Mouse (Mus musculus) limb, embryonic 14.5 days (tissue): ENCODE results near the gene Coa7. TPM values are rescaled to one million over a fixed set of nuclear protein-coding genes. Genes with fewer than 3 reads are reported as not detected.

Experiments used
- ATAC-seq: fragments of 200-750 bp; cut with Nextera tagmentation; 2 replicates; pipeline ENCODE4 v1.8.0; 2017; ENCODE audit warnings: low read depth, moderate number of reproducible peaks, moderate TSS enrichment; ENCODE audit not compliant: low FRiP score
- DNase-seq: peaks from one replicate; pipeline ENCODE4 v3.0.0-alpha.2; 2015; ENCODE audit warnings: low spot score
- H3K27ac ChIP-seq: fragments of 300-500 bp; sonication (generic); replicated peaks from 2 replicates; pipeline ENCODE4 v1.5.1; 2014; ENCODE audit warnings: low read depth, mild to moderate bottlenecking, low read length, moderate library complexity, mixed read lengths
- H3K27me3 ChIP-seq: fragments of 300-500 bp; sonication (generic); 2 replicates; pipeline ENCODE4 v1.6.1; 2014; ENCODE audit warnings: low read length, mixed read lengths; ENCODE audit not compliant: control insufficient read depth, insufficient read depth
- H3K36me3 ChIP-seq: fragments of 300-500 bp; sonication (generic); 2 replicates; pipeline ENCODE4 v1.6.1; 2014; ENCODE audit warnings: mild to moderate bottlenecking, low read length, moderate library complexity, mixed read lengths; ENCODE audit not compliant: control insufficient read depth, insufficient read depth
- H3K4me1 ChIP-seq: fragments of 300-500 bp; sonication (generic); 2 replicates; pipeline ENCODE4 v1.6.1; 2014; ENCODE audit warnings: antibody characterized with exemption, low read length, mixed read lengths; ENCODE audit not compliant: control insufficient read depth, insufficient read depth
- H3K4me2 ChIP-seq: fragments of 300-500 bp; sonication (generic); replicated peaks from 2 replicates; pipeline ENCODE4 v1.6.1; 2014; ENCODE audit warnings: low read depth, mild to moderate bottlenecking, low read length, moderate library complexity; ENCODE audit not compliant: severe bottlenecking
- H3K4me3 ChIP-seq: fragments of 300-500 bp; sonication (generic); replicated peaks from 2 replicates; pipeline ENCODE4 v1.5.1; 2014; ENCODE audit warnings: low read length
- H3K9ac ChIP-seq: fragments of 300-500 bp; sonication (generic); 2 replicates; pipeline ENCODE4 v1.6.1; 2014; ENCODE audit warnings: mild to moderate bottlenecking, low read depth, low read length, moderate library complexity; ENCODE audit not compliant: severe bottlenecking
- H3K9me3 ChIP-seq: fragments of 300-500 bp; sonication (generic); 2 replicates; pipeline ENCODE4 v1.6.1; 2016; ENCODE audit warnings: low read length; ENCODE audit not compliant: control insufficient read depth
- POLR2A ChIP-seq: fragments of 200-500 bp; IDR thresholded peaks from 2 replicates; pipeline ENCODE4 v1.8.0; 2012; ENCODE audit warnings: inconsistent platforms, mild to moderate bottlenecking, moderate library complexity, borderline replicate concordance; ENCODE audit not compliant: insufficient read depth, insufficient read length; ENCODE audit errors: extremely low read depth
- WGBS: fragments of 180-500 bp; shearing (Covaris S2); extraction: QIAGEN DNeasy Blood & Tissue Kit; methylation state at CpG from one replicate; pipeline ENCODE4 v1.1.7; 2014; 5-methylcytosine and 5-hydroxymethylcytosine counted together
- polyA plus RNA-seq, 2 experiments: library from polyadenylated mRNA; depleted of rRNA in 1 of 2; stranded (reverse) in 1 of 2; unstranded in 1 of 2; fragments of >200 nt; fragmentation: Nextera tagmentation in 1 of 2; extraction: Ambion mirVana in 1 of 2; gene quantifications; 2 replicates each; pipeline versions ENCODE4 v1.2.1 to v1.2.3; 2012 to 2014

Gene Coa7
- polyA plus RNA-seq, 2 experiments: 17.1 to 39.0 TPM

DNA sequence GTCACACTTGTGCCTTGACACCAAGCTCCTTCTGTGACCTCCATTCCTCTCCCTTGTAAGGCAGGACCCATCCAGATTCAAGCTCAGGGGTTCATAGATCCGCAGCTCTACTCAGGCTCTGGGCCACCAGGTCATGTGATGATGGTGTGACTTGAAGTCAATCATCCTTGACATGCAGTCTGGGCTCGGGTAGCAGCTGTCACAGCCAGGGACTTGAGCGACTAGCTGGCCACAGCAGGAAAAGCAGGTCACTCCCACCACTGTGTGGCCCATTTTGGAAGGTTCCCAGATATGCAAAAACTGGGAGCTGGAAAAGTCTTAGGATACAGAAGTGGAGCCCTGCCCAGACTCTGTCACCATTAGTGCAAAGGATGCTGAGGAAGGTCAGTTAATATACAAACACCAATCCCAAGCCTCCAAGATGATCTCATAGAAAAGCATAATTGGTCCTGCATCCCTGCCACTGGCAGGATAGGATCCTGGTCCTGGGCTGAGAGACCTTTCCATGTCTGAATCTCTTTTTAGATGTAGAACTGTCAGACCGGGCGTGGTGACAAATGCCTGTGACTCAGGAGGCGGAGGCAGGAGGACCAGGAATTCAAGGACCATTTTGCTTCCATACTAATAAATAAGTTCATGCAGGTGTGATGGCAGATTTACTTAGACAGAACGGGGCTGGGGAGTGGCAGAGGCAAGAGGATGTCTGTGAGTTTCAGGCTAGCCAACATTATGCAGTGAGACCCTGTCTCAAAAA, 7.1 kb upstream of the Coa7 start:
- Histone ChIP-seq H3K4me3 (no peak overlapping the region), H3K36me3 (no peaks in the 10 kb centered on the region), H3K4me2 (no peak overlapping the region), H3K9ac (no peak overlapping the region), H3K27me3 (no peaks in the 10 kb centered on the region), H3K4me1 (no peaks in the 10 kb centered on the region), H3K27ac (no peak overlapping the region), H3K9me3 (no peaks in the 10 kb centered on the region)
- WGBS: 76% methylated on average over 7 of the region's 7 CpGs
- no peak for TF ChIP-seq POLR2A
- DNase-seq (no peak), ATAC-seq (no peak)

DNA sequence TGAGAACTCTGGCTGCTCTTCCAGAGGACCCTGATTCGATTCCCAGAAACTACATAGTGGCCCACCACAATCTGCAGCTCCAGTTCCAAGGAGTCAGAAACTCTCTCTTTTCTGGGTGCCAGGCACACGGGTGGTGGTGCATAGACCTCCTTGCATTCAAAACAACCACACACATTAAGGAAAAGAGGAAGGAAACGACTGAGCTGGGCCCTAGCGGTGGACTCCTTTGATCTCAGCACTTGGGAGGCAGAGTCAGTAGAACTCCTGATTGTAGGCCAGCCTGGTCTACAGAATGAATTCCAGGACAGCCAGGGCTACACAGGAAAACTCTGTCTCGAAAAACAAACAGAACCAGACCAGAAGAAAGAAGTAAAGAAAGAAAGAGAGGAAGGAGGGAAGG, 4.4 kb upstream of the Coa7 start:
- ATAC-seq: no peak

DNA sequence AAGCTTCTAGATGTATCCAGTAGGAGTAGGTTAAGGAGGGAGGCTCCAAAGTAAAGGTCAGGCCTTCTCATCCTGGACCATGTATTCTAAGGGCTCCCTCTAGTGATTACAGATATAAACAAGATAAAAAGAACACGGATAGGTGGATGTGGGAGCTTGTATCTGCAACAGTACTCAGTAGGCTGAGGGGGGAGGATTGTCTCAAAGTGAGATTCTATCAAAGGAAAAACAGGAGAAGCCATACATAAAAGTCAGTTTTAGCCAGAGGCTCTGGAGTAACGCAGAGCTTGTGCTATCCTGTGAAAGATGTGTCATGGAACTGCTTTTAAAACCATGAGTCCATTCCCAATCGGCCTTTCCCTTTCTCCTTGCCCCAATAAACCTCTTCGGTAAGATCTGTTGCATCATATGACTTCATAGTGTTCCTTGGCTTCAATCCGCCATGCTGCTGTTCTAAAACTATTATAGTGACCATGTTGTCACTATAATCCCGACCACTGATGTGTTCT, 815 bp upstream of the Coa7 start:
- H3K4me3 ChIP-seq: peak overlapping the region; percentile 72
- ATAC-seq (peak; percentile 14; the same call in 1 of the 2 replicates), DNase-seq (peak; percentile 70)
- WGBS: 37% methylated on average over 6 of the region's 6 CpGs
- no peaks in the 10 kb centered on the region for H3K27me3 ChIP-seq
- no peaks in the 10 kb centered on the region for H3K9me3 ChIP-seq
- peaks cover 7% of the 10 kb centered on the region; the same call in 1 of the 2 replicates for H3K4me1 ChIP-seq
- TF ChIP-seq POLR2A: no peak
- H3K36me3 ChIP-seq: 0 out of 2 replicates have a peak, but pooled peaks cover 7% of the 10 kb centered on the region
- H3K27ac ChIP-seq: peak overlapping the region; percentile 84
- H3K9ac ChIP-seq: peak overlapping the region; percentile 57
- peak overlapping the region; percentile 47 for H3K4me2 ChIP-seq

More for the DNA sequence above, 4.4 kb upstream of the Coa7 start:
- no peak for TF ChIP-seq POLR2A
- Histone ChIP-seq H3K4me3 (no peak overlapping the region), H3K27me3 (no peaks in the 10 kb centered on the region), H3K9ac (no peak overlapping the region), H3K36me3 (no peaks in the 10 kb centered on the region), H3K4me1 (peaks cover 6% of the 10 kb centered on the region; the same call in 1 of the 2 replicates), H3K27ac (no peak overlapping the region), H3K9me3 (no peaks in the 10 kb centered on the region), H3K4me2 (no peak overlapping the region)
- WGBS: 68% methylated on average over 5 of the region's 5 CpGs
- no peak for DNase-seq

DNA sequence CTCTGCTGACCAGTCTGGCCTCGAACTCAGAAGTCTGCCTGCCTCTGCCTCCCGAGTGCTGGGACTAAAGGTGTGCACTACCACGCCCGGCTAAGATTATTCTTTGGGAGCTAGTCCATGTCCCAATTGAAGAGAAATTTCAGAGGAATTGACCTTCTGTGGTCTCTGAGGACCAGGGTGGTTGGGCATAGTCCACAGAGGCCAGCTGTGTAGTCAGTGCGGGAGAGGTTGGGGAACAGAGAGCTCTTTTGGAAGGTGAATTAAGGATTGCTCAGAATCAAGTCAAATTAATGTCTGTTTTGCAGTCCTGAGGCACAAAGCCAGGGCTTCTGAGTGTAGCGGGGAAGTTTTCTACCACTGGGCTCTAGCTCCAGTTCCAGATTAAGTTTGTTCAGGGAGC, 1.9 kb downstream of the Coa7 start:
- DNase-seq: no peak
- no peak overlapping the region for H3K4me2 ChIP-seq
- TF ChIP-seq POLR2A: no peak

GRCm38 (mm10) chr4:108332041-108332440, 4.1 kb downstream of the Coa7 start:
- H3K27ac ChIP-seq: no peak overlapping the region
- no peak overlapping the region for H3K9ac ChIP-seq
- no peak overlapping the region for H3K4me3 ChIP-seq
- no peak for TF ChIP-seq POLR2A
- H3K4me2 ChIP-seq: no peak overlapping the region
- no peaks in the 10 kb centered on the region for H3K9me3 ChIP-seq
- no peak for DNase-seq
- 81% methylated on average over 9 of the region's 9 CpGs for WGBS
- peaks cover 29% of the 10 kb centered on the region for H3K36me3 ChIP-seq
- peaks cover 4% of the 10 kb centered on the region; the same call in 1 of the 2 replicates for H3K4me1 ChIP-seq
- ATAC-seq: no peak
- H3K27me3 ChIP-seq: no peaks in the 10 kb centered on the region

More for the DNA sequence above, 1.9 kb downstream of the Coa7 start:
- Histone ChIP-seq H3K27me3 (no peaks in the 10 kb centered on the region), H3K9me3 (no peaks in the 10 kb centered on the region), H3K36me3 (peaks cover 15% of the 10 kb centered on the region), H3K4me1 (peaks cover 7% of the 10 kb centered on the region; the same call in 1 of the 2 replicates), H3K27ac (no peak overlapping the region), H3K4me3 (no peak overlapping the region), H3K9ac (no peak overlapping the region)
- WGBS: 96% methylated on average over 6 of the region's 6 CpGs
- ATAC-seq: no peak
